Mouse (Mus musculus): Measurements from ENCODE around the gene Cgn.
A peak's percentile ranks its signal among the peaks of the same experiment; 100 is the strongest.

GRCm38 (mm10) chr3:94821008-94821638 is 34.8 kb upstream of the Cgn start:
- TF ChIP-seq CTCF (IDR thresholded peaks at IDR 0.05; ENCODE audit: borderline replicate concordance, extremely low read depth, insufficient read depth, insufficient read length) (no peak), POLR2A (IDR thresholded peaks at IDR 0.05; ENCODE audit: borderline replicate concordance, extremely low read depth, insufficient read depth, insufficient read length, poor library complexity, severe bottlenecking) (peak; percentile 54)
